Mouse (Mus musculus): ENCODE results near the gene B4galt4. TPM values are rescaled to one million over a fixed set of nuclear protein-coding genes. Genes with fewer than 3 reads are reported as not detected.
"Not testable (repeated sequence)": the region's sequence is repeated elsewhere in the genome, so short reads cannot be mapped to it uniquely, and the experiment has no call there.

B4galt4 gene
- polyA plus RNA-seq, 1 experiment from 2014 or later: 40.0 TPM

DNA sequence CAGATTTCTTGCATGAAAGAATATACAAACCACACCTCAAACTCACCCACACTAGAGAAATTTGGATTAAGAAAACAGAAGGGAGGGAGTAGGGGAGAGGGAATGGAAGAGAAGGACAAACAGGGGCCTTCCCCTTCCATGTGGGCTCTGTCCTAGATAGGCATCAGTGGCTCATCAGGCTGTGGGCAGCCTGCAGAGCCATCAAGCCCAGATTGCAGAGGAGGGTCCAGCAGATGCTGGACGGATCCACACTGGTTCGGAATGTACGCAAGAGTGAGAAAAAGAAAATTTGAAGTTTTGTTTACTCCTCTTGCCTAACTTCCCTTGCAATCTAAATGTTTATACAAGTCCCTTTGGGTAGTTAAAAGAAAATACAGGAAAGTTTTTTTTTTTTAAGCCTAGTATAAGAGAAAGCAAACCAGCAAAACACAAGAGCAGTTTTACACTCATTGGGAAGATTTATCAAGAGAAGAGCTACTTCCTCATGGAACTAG, 56.9 kb downstream of the B4galt4 start:
- WGBS: 84% methylated on average over 3 of the region's 3 CpGs
- Histone ChIP-seq H3K4me1 (replicated peaks; ENCODE audit: control insufficient read depth, insufficient read depth, low read length) (no peaks in the 10 kb centered on the region), H3K4me2 (replicated peaks) (no peak overlapping the region), H3K36me3 (replicated peaks; ENCODE audit: control insufficient read depth, insufficient read depth) (no peaks in the 10 kb centered on the region), H3K27ac (no peak overlapping the region), H3K9me3 (ENCODE audit: control insufficient read depth, low read length) (no peaks in the 10 kb centered on the region), H3K4me3 (replicated peaks; ENCODE audit: low read length) (no peak overlapping the region), H3K27me3 (ENCODE audit: control insufficient read depth, insufficient read depth, low read length) (no peaks in the 10 kb centered on the region), H3K9ac (no peak overlapping the region)
- no peak for DNase-seq (ENCODE audit: low spot score)
- no peak for ATAC-seq (ENCODE audit: low FRiP score)

DNA sequence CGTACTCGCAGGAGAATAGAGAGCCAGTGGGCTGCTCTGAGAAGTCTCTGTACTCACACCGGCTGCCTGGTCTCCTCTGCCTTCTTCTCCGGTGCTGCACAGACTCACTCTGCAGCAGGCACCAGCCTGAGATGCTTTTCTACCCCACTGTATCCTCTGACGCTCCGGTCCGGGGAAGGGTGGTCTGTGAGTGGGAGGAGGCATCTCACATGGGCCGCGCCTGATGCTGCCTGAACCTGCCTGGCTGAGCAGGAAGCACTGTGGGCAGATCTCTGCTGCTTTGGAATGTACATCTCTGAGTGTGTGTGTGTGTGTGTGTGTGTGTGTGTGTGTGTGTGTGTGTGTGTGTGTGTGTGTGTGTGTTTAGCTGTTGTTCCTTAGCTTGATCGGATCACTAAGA, 58.0 kb downstream of the B4galt4 start, which contains the start of gene Upk1b:
TSS of gene Upk1b (minus strand) at position 238 of the 400 bp plus-strand sequence.
- H3K4me2 ChIP-seq (replicated peaks): no peak within 1 kb of the TSS
- H3K9ac ChIP-seq: no peak within 1 kb of the TSS
- H3K36me3 ChIP-seq (replicated peaks; ENCODE audit: control insufficient read depth, insufficient read depth): no peaks in the 10 kb centered on the region
- H3K27ac ChIP-seq: no peak within 1 kb of the TSS
- H3K4me1 ChIP-seq (replicated peaks; ENCODE audit: control insufficient read depth, insufficient read depth, low read length): no peaks in the 10 kb centered on the region
- no peak within 1 kb of the TSS for H3K4me3 ChIP-seq (replicated peaks; ENCODE audit: low read length)
- WGBS: 60% methylated on average over 10 of the region's 10 CpGs
- H3K9me3 ChIP-seq (ENCODE audit: control insufficient read depth, low read length): no peaks in the 10 kb centered on the region
- ATAC-seq (ENCODE audit: low FRiP score): no peak
- H3K27me3 ChIP-seq (ENCODE audit: control insufficient read depth, insufficient read depth, low read length): no peaks in the 10 kb centered on the region
- DNase-seq (ENCODE audit: low spot score): no peak

DNA sequence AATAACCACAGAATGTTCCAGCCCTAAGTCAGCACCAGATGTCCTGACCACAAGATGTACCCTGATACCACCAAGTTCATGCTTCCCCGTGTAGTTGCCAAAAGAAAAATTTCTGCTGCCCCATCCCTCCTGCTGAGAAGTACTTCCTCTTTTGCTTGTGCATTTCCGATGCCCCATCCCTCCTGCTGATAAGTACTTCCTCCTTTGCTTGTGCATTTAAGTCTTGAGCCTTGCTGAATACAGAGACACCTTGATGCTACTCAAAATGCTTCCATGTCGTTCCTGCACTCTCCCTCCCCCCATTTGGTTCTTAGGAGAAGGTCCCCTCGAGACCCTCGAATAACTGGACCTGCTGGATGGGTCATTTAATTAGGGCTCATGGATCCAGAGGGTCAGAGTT, 65.7 kb downstream of the B4galt4 start:
- not testable (repeated sequence) for H3K36me3 ChIP-seq (replicated peaks; ENCODE audit: control insufficient read depth, insufficient read depth); H3K27ac ChIP-seq; H3K27me3 ChIP-seq (ENCODE audit: control insufficient read depth, insufficient read depth, low read length); ATAC-seq (ENCODE audit: low FRiP score); DNase-seq (ENCODE audit: low spot score); H3K4me2 ChIP-seq (replicated peaks); H3K9ac ChIP-seq; H3K9me3 ChIP-seq (ENCODE audit: control insufficient read depth, low read length); H3K4me3 ChIP-seq (replicated peaks; ENCODE audit: low read length); H3K4me1 ChIP-seq (replicated peaks; ENCODE audit: control insufficient read depth, insufficient read depth, low read length)
- 85% methylated on average over 5 of the region's 5 CpGs for WGBS

DNA sequence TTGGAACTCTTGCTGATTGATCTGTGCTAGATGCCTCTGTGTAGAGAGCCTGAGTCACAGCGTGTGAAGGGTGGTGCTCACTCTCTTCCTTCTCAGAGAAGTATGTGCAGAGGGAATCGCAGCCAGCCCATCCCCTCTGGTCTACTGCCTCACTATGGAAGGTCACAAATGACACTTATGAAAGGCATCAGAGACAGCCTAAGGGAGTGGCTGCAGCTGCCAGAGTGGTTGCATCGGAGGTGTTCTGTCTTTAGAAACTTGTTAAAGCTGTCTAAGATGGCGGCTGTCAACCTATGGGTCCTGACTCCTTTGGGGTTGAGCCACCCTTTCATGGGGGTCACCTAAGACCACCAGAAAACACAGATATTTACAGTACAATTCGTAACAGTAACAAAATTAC, 68.1 kb downstream of the B4galt4 start:
- Histone ChIP-seq H3K9me3 (ENCODE audit: control insufficient read depth, low read length) (0 out of 2 replicates have a peak, but pooled peaks cover 5% of the 10 kb centered on the region), H3K9ac (no peak overlapping the region), H3K36me3 (replicated peaks; ENCODE audit: control insufficient read depth, insufficient read depth) (no peaks in the 10 kb centered on the region), H3K4me2 (replicated peaks) (no peak overlapping the region), H3K27ac (no peak overlapping the region), H3K4me1 (replicated peaks; ENCODE audit: control insufficient read depth, insufficient read depth, low read length) (no peaks in the 10 kb centered on the region), H3K27me3 (ENCODE audit: control insufficient read depth, insufficient read depth, low read length) (no peaks in the 10 kb centered on the region), H3K4me3 (replicated peaks; ENCODE audit: low read length) (no peak overlapping the region)
- no peak for ATAC-seq (ENCODE audit: low FRiP score)
- WGBS: 88% methylated on average over 5 of the region's 5 CpGs
- DNase-seq (ENCODE audit: low spot score): no peak

DNA sequence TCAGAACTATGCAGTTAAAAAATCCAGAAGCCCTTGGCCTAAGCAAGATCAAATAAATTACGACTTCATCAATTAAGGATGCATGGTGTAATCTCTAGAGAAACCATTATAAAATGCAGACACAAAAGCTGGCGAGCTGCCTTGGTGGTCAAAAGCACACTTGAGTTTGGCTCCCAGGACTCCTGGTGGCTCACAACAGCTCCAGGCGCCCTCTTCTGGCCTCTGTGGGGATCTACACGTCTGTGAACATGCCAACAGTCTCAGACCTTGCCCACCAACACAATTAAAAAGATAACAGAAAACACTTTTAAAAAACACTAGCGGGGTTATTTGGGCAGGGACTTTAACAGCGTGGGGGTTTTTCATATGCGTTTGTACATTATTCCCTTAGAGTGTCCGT, 70.5 kb downstream of the B4galt4 start:
- DNase-seq (ENCODE audit: low spot score) (peak; percentile 70), ATAC-seq (ENCODE audit: low FRiP score) (no peak)
- Histone ChIP-seq H3K9me3 (ENCODE audit: control insufficient read depth, low read length) (0 out of 2 replicates have a peak, but pooled peaks cover 5% of the 10 kb centered on the region), H3K9ac (no peak overlapping the region), H3K4me1 (replicated peaks; ENCODE audit: control insufficient read depth, insufficient read depth, low read length) (0 out of 2 replicates have a peak, but pooled peaks cover 9% of the 10 kb centered on the region), H3K27me3 (ENCODE audit: control insufficient read depth, insufficient read depth, low read length) (no peaks in the 10 kb centered on the region), H3K4me3 (replicated peaks; ENCODE audit: low read length) (no peak overlapping the region), H3K4me2 (replicated peaks) (no peak overlapping the region), H3K27ac (no peak overlapping the region), H3K36me3 (replicated peaks; ENCODE audit: control insufficient read depth, insufficient read depth) (no peaks in the 10 kb centered on the region)
- WGBS: 29% methylated on average over 8 of the region's 8 CpGs

Other genes with a start within 250 kb of the B4galt4 start
- 25.0 and 29.8 TPM in 2 replicates for gene Timmdc1, start 219.6 kb upstream of the B4galt4 start, polyA plus RNA-seq (2014; fragmentation: Nextera tagmentation; extraction: Ambion mirVana)
- 53.6 and 54.1 TPM in 2 replicates for gene Poglut1, start 192.0 kb upstream of the B4galt4 start, polyA plus RNA-seq (2014; fragmentation: Nextera tagmentation; extraction: Ambion mirVana)
- 33.2 and 45.9 TPM in 2 replicates for gene Tmem39a, start 183.6 kb upstream of the B4galt4 start, polyA plus RNA-seq (2014; fragmentation: Nextera tagmentation; extraction: Ambion mirVana)
- 5.6 and 7.8 TPM in 2 replicates for gene Arhgap31, start 29.0 kb upstream of the B4galt4 start, polyA plus RNA-seq (2014; fragmentation: Nextera tagmentation; extraction: Ambion mirVana)
- 0.16 and 0.18 TPM in 2 replicates for gene Upk1b, start 58.1 kb downstream of the B4galt4 start, polyA plus RNA-seq (2014; fragmentation: Nextera tagmentation; extraction: Ambion mirVana)
- gene 4930435E12Rik, start 86.5 kb downstream of the B4galt4 start, polyA plus RNA-seq (2014; fragmentation: Nextera tagmentation; extraction: Ambion mirVana): not detected in 2 replicates
- gene Igsf11, start 150.4 kb downstream of the B4galt4 start, polyA plus RNA-seq (2014; fragmentation: Nextera tagmentation; extraction: Ambion mirVana): 3.5 and 4.5 TPM in 2 replicates